Mouse (Mus musculus) stomach, postnatal 0 days (tissue): ENCODE results near the gene Olfml3. TPM values are rescaled to one million over a fixed set of nuclear protein-coding genes. Genes with fewer than 3 reads are reported as not detected.
A peak's percentile ranks its signal among the peaks of the same experiment; 100 is the strongest.

Experiments
- ATAC-seq: fragments of 200-750 bp; cut with Nextera tagmentation; 2 replicates; pipeline ENCODE4 v1.8.0; 2017; ENCODE audit not compliant: low FRiP score, low TSS enrichment
- DNase-seq: peaks from one replicate; pipeline ENCODE4 v3.0.0-alpha.2; 2016; ENCODE audit warnings: low spot score
- H3K27ac ChIP-seq: fragments of 300-500 bp; sonication (generic); replicated peaks from 2 replicates; pipeline ENCODE4 v1.5.1; 2014; ENCODE audit warnings: mild to moderate bottlenecking, control low read depth
- H3K27me3 ChIP-seq: fragments of 300-500 bp; sonication (generic); 2 replicates; pipeline ENCODE4 v1.6.1; 2014; ENCODE audit warnings: low read length; ENCODE audit not compliant: control insufficient read depth, insufficient read depth
- H3K36me3 ChIP-seq: fragments of 300-500 bp; sonication (generic); 2 replicates; pipeline ENCODE4 v1.6.1; 2014; ENCODE audit warnings: low read length, mixed read lengths; ENCODE audit not compliant: control insufficient read depth, insufficient read depth
- H3K4me1 ChIP-seq: fragments of 300-500 bp; sonication (generic); replicated peaks from 2 replicates; pipeline ENCODE4 v1.6.1; 2014; ENCODE audit warnings: antibody characterized with exemption; ENCODE audit not compliant: control insufficient read depth, insufficient read depth
- H3K4me2 ChIP-seq: fragments of 300-500 bp; sonication (generic); replicated peaks from 2 replicates; pipeline ENCODE4 v1.6.1; 2014; ENCODE audit warnings: low read depth, mild to moderate bottlenecking, control low read depth, moderate library complexity
- H3K4me3 ChIP-seq: fragments of 300-500 bp; sonication (generic); 2 replicates; pipeline ENCODE4 v1.5.1; 2014; ENCODE audit warnings: low read depth, low read length, control low read depth
- H3K9ac ChIP-seq: fragments of 300-500 bp; sonication (generic); 2 replicates; pipeline ENCODE4 v1.6.1; 2014; ENCODE audit warnings: mild to moderate bottlenecking, low read length, control low read depth, mixed read lengths
- H3K9me3 ChIP-seq: fragments of 300-500 bp; sonication (generic); 2 replicates; pipeline ENCODE4 v1.6.1; 2016; ENCODE audit warnings: low read length; ENCODE audit not compliant: control insufficient read depth
- CTCF ChIP-seq: IDR thresholded peaks from 2 replicates; pipeline ENCODE4 v1.5.1; 2016; ENCODE audit warnings: antibody characterized with exemption, low read depth, mild to moderate bottlenecking, moderate library complexity
- EP300 ChIP-seq: optimal IDR thresholded peaks from 2 replicates; pipeline ENCODE3; 2016; ENCODE audit warnings: antibody characterized with exemption
- WGBS: fragments of 180-500 bp; shearing (Covaris S2); extraction: QIAGEN DNeasy Blood & Tissue Kit; methylation state at CpG from one replicate; pipeline ENCODE4 v1.1.7; 2014; 5-methylcytosine and 5-hydroxymethylcytosine counted together
- polyA plus RNA-seq: library from polyadenylated mRNA; unstranded; fragments of >200 nt; fragmentation: Nextera tagmentation; extraction: Ambion mirVana; gene quantifications from 2 replicates; pipeline ENCODE4 v1.2.1, GENCODE M21; 2015

Olfml3 gene
- polyA plus RNA-seq, 1 experiment from 2014 or later: 18.0 TPM

DNA sequence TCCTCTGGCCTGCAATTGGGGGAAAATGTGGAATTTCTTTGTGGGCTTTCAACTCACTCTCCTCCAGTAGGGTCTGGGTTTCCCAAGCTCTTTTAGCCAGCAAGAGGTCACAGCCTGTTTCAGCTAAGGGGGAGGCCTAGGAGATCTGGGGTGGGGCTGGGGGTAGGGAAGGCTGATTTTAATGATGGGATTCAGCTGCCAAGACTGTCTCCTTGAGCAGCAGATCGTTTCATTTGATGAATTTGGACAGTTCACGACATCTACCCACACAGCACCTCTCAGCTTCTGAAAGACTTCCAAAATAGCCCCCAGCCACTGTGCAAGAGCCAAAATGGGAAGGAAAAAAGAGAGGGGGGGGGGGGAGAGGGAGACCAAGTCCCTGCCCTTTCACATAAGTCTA, 4.6 kb downstream of the Olfml3 start:
- H3K27ac ChIP-seq: no peak overlapping the region
- no peak overlapping the region for H3K4me2 ChIP-seq
- no peak for DNase-seq

DNA sequence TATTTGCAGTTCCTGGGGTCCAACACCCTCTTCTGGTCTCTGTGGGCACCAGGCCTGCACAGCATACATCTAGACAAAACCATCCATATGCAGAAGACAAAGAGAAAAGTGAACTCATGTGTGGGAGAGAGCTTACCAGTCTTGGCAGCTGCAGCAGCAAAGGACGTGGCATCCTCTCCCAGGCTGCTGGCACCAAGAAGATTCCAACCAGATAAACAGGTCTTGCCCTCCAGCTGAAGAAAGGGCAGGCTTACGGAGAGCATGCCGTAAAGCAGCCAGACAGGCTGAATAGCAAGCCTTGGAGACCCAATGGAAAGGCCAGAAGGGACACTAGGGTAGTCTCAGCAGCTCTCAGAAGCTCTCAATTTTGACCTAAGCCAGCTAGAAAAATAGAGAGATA, 5.7 kb downstream of the Olfml3 start:
- Histone ChIP-seq H3K4me2 (no peak overlapping the region), H3K4me1 (peaks cover 7% of the 10 kb centered on the region; the same call in 1 of the 2 replicates), H3K27ac (no peak overlapping the region), H3K9me3 (no peaks in the 10 kb centered on the region), H3K9ac (no peak overlapping the region), H3K4me3 (no peak overlapping the region), H3K27me3 (no peaks in the 10 kb centered on the region), H3K36me3 (no peaks in the 10 kb centered on the region)
- WGBS: 73% methylated on average over 3 of the region's 3 CpGs
- ATAC-seq (no peak), DNase-seq (no peak)
- TF ChIP-seq CTCF: no peak
- no peak for TF ChIP-seq EP300

More for the DNA sequence above, 4.6 kb downstream of the Olfml3 start:
- Histone ChIP-seq H3K9ac (no peak overlapping the region), H3K36me3 (no peaks in the 10 kb centered on the region), H3K9me3 (no peaks in the 10 kb centered on the region), H3K4me1 (peaks cover 7% of the 10 kb centered on the region; the same call in 1 of the 2 replicates), H3K27me3 (no peaks in the 10 kb centered on the region), H3K4me3 (no peak overlapping the region)
- TF ChIP-seq EP300 (no peak), CTCF (no peak)
- no peak for ATAC-seq
- 36% methylated on average over 2 of the region's 2 CpGs for WGBS

DNA sequence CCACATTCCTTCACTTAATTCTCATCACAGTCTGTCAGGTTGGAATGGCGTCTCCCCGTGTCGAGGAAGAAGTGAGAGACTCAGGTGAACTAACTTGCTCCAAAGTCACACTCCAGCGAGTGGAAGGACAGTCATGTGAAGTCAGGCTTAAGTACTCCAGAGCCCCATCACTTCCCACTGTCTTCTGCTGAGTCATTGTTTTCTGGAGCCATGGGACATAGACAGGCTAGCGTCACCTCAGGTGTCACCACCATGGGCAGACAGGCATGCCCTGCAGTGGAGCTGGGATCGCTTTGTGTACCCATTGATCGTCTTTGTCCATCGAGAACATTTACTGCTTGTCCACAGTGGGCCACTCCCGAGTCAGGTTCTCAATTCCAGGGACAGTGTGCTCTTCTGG, 8.0 kb downstream of the Olfml3 start:
- no peak overlapping the region for H3K27ac ChIP-seq
- 0 out of 2 replicates have a peak, but pooled peaks cover 4% of the 10 kb centered on the region for H3K4me1 ChIP-seq
- H3K9me3 ChIP-seq: no peaks in the 10 kb centered on the region
- DNase-seq (no peak), ATAC-seq (no peak)
- H3K27me3 ChIP-seq: no peaks in the 10 kb centered on the region
- no peak overlapping the region for H3K9ac ChIP-seq
- no peaks in the 10 kb centered on the region for H3K36me3 ChIP-seq
- H3K4me2 ChIP-seq: no peak overlapping the region
- WGBS: 86% methylated on average over 9 of the region's 9 CpGs
- TF ChIP-seq EP300: no peak
- TF ChIP-seq CTCF: no peak
- H3K4me3 ChIP-seq: no peak overlapping the region

DNA sequence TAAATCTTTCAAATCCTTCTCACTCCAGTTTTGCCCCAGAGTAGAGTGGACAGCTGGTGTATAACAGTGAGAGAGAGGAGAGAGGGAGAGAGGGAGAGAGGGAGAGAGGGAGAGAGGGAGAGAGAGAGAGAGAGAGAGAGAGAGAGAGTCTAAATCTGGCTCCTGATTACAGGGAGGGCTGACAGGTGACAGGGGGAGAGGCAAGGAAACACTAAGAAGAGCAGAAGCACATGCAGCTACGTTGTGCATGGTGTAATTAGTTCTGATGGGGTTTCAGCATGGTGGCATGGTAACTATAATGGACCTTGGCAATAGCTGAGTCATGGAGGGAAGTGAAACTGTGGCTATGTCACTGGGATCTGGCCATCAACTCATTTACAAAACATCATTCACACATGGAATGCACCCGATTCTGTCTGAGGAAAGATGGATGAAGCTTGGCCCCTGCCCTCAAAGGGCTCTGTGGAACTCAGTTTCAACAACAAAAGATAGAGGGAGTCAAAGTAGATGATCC, 9.9 kb downstream of the Olfml3 start:
- no peak overlapping the region for H3K4me2 ChIP-seq
- no peaks in the 10 kb centered on the region for H3K36me3 ChIP-seq
- no peak overlapping the region for H3K27ac ChIP-seq
- H3K4me1 ChIP-seq: no peaks in the 10 kb centered on the region
- no peak for ATAC-seq
- 41% methylated on average over 2 of the region's 2 CpGs for WGBS
- H3K27me3 ChIP-seq: no peaks in the 10 kb centered on the region
- H3K9ac ChIP-seq: no peak overlapping the region
- no peak overlapping the region for H3K4me3 ChIP-seq
- no peaks in the 10 kb centered on the region for H3K9me3 ChIP-seq
- TF ChIP-seq CTCF (no peak), EP300 (no peak)
- DNase-seq: no peak

DNA sequence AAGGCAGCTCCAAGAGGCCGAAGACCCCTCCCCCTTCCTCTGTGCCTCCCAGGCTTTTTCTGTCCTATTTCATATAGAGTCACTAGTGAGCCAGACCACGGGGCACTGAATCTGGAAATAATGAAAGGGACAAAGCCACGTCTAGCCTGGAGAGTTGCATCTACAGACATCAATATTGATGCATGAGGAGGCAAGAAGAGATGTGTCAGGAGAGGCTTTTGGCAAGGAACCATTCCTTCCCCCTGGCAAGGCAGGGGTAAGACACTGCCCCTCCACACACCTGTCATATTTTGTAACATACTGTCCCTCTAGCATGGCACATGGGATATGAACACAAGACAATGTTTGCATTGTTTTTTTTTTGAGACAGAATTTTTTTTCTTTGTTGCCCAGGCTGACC, 11.2 kb downstream of the Olfml3 start:
- DNase-seq (no peak), ATAC-seq (no peak)
- Histone ChIP-seq H3K27ac (no peak overlapping the region), H3K36me3 (no peaks in the 10 kb centered on the region), H3K9me3 (no peaks in the 10 kb centered on the region), H3K4me2 (no peak overlapping the region), H3K4me3 (no peak overlapping the region), H3K9ac (no peak overlapping the region), H3K4me1 (no peaks in the 10 kb centered on the region), H3K27me3 (no peaks in the 10 kb centered on the region)
- 57% methylated on average over 3 of the region's 3 CpGs for WGBS
- TF ChIP-seq EP300 (no peak), CTCF (no peak)

DNA sequence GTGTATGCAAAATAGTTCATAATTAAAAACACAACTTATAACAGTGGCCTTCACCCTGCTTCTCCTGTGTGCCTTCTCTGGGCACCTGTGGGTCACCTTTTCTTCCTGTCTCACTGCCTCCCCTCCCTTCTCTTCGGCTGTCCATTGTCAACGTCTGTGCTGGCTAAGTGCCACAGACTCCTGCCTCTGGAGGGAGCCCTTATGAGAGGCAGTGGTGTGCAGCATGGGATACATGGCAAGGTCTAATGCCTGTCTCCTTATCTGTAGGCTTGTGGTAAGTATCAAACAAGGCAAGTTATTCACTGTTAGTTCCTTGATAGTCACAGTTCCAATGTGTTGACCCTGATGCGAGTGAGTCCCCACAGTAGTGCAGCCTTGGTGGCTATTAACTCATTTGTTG, 13.7 kb downstream of the Olfml3 start:
- Histone ChIP-seq H3K27ac (no peak overlapping the region), H3K4me1 (no peaks in the 10 kb centered on the region), H3K36me3 (no peaks in the 10 kb centered on the region), H3K9me3 (no peaks in the 10 kb centered on the region), H3K9ac (no peak overlapping the region), H3K4me2 (no peak overlapping the region), H3K4me3 (no peak overlapping the region), H3K27me3 (no peaks in the 10 kb centered on the region)
- 52% methylated on average over 3 of the region's 3 CpGs for WGBS
- TF ChIP-seq CTCF (peak; percentile 49), EP300 (no peak)
- DNase-seq: peak; percentile 36
- ATAC-seq: no peak
